Mouse (Mus musculus) liver, adult 2 months (tissue): ENCODE measurements around the gene Eif1ad. TPM values are rescaled to one million over a fixed set of nuclear protein-coding genes. Genes with fewer than 3 reads are reported as not detected.

ENCODE experiments used
- DNase-seq: peaks from one replicate; pipeline ENCODE4 v3.0.0-alpha.2; 2011; ENCODE audit warnings: low read depth, low spot score; ENCODE audit errors: extremely low read depth
- H3K27ac ChIP-seq: fragments of 200-500 bp; replicated peaks from 2 replicates; pipeline ENCODE4 v1.5.1; 2012; ENCODE audit warnings: low read depth, mild to moderate bottlenecking, control low read depth, inconsistent platforms, low read length; ENCODE audit not compliant: insufficient read depth
- H3K27me3 ChIP-seq: fragments of 200-500 bp; 2 replicates; pipeline ENCODE4 v1.6.1; 2012; ENCODE audit warnings: mild to moderate bottlenecking, moderate library complexity, low read length, inconsistent platforms; ENCODE audit not compliant: control insufficient read depth, insufficient read depth
- H3K36me3 ChIP-seq: fragments of 200-500 bp; 2 replicates; pipeline ENCODE4 v1.6.1; 2012; ENCODE audit warnings: low read length, inconsistent platforms; ENCODE audit not compliant: control insufficient read depth, insufficient read depth
- H3K4me1 ChIP-seq: fragments of 200-500 bp; 2 replicates; pipeline ENCODE4 v1.6.1; 2011; ENCODE audit warnings: low read length; ENCODE audit not compliant: control insufficient read depth, insufficient read depth
- H3K4me3 ChIP-seq: fragments of 200-500 bp; 2 replicates; pipeline ENCODE4 v1.5.1; 2011; ENCODE audit warnings: low read depth, mild to moderate bottlenecking, control low read depth, low read length, moderate library complexity; ENCODE audit not compliant: insufficient read depth
- H3K79me2 ChIP-seq: fragments of 200-500 bp; 2 replicates; pipeline ENCODE4 v1.6.1; 2012; ENCODE audit warnings: inconsistent platforms, mild to moderate bottlenecking, low read length, moderate library complexity; ENCODE audit not compliant: control insufficient read depth, insufficient read depth
- H3K9ac ChIP-seq: fragments of 200-500 bp; 2 replicates; pipeline ENCODE4 v1.6.1; 2012; ENCODE audit warnings: low read depth, mild to moderate bottlenecking, control low read depth, inconsistent platforms, low read length
- CTCF ChIP-seq: fragments of 200-500 bp; IDR thresholded peaks from 2 replicates; pipeline ENCODE4 v1.5.1; 2011; ENCODE audit warnings: low read depth, low read length, control low read depth
- POLR2A ChIP-seq: fragments of 200-500 bp; IDR thresholded peaks from 2 replicates; pipeline ENCODE4 v1.6.1; 2011; ENCODE audit warnings: low read length, control low read depth; ENCODE audit not compliant: insufficient read depth; ENCODE audit errors: extremely low read depth
- WGBS: fragments of 180-500 bp; shearing (Covaris S2); methylation state at CpG from one replicate; pipeline ENCODE4 v1.1.7; 2018; 5-methylcytosine and 5-hydroxymethylcytosine counted together
- polyA plus RNA-seq: library from polyadenylated mRNA; depleted of rRNA; stranded (reverse); fragments of >200 nt; gene quantifications from 2 replicates; pipeline ENCODE4 v1.2.3, GENCODE M21; 2012
- total RNA-seq: library from RNA; depleted of rRNA; stranded (reverse); fragments of >200 nt; gene quantifications from 2 replicates; pipeline ENCODE4 v1.2.3, GENCODE M21; 2014

Gene Eif1ad
- total and polyA plus RNA-seq, 2 experiments, result 12.7 to 25.9 TPM

- H3K4me3 ChIP-seq, result no peak overlapping the region
- H3K79me2 ChIP-seq, result peaks cover 15% of the 10 kb centered on the region
- TF ChIP-seq POLR2A, result no peak
- no peak for TF ChIP-seq CTCF
- H3K27me3 ChIP-seq, result no peaks in the 10 kb centered on the region
- peaks cover 25% of the 10 kb centered on the region for H3K36me3 ChIP-seq
- H3K4me1 ChIP-seq, result peaks cover 10% of the 10 kb centered on the region
- 95% methylated on average over 12 of the region's 12 CpGs for WGBS
- no peak overlapping the region for H3K27ac ChIP-seq
- H3K9ac ChIP-seq, result no peak overlapping the region
- no peak for DNase-seq
Measured at GRCm38 (mm10) chr19:5383326-5383725, 16.8 kb downstream of the Eif1ad start.

GRCm38 (mm10) chr19:5384715-5385114 is 18.2 kb downstream of the Eif1ad start:
- H3K4me3 ChIP-seq, result no peak overlapping the region
- TF ChIP-seq POLR2A (no peak), CTCF (no peak)
- 93% methylated on average over 8 of the region's 8 CpGs for WGBS
- H3K9ac ChIP-seq, result no peak overlapping the region
- H3K27ac ChIP-seq, result no peak overlapping the region
- peaks cover 14% of the 10 kb centered on the region for H3K36me3 ChIP-seq
- peaks cover 16% of the 10 kb centered on the region for H3K79me2 ChIP-seq
- H3K27me3 ChIP-seq, result no peaks in the 10 kb centered on the region
- no peak for DNase-seq
- peaks cover 10% of the 10 kb centered on the region for H3K4me1 ChIP-seq

GRCm38 (mm10) chr19:5388011-5388441 is 21.5 kb downstream of the Eif1ad start:
- H3K4me3 ChIP-seq, result peak overlapping the region; percentile 86
- H3K4me1 ChIP-seq, result peaks cover 10% of the 10 kb centered on the region
- TF ChIP-seq CTCF, result no peak
- no peak for TF ChIP-seq POLR2A
- no peaks in the 10 kb centered on the region for H3K36me3 ChIP-seq
- DNase-seq, result no peak
- peak overlapping the region; percentile 54; the same call in 1 of the 2 replicates for H3K27ac ChIP-seq
- WGBS, result under 1% methylated on average over 38 of the region's 43 CpGs
- no peaks in the 10 kb centered on the region for H3K27me3 ChIP-seq
- peaks cover 16% of the 10 kb centered on the region for H3K79me2 ChIP-seq
- peak overlapping the region; percentile 91 for H3K9ac ChIP-seq

GRCm38 (mm10) chr19:5388588-5389242 is 22.2 kb downstream of the Eif1ad start, which contains the start of gene Sart1:
TSS of gene Sart1 (minus strand) at chr19:5388703.
- peak within 1 kb of the TSS; percentile 64 for H3K27ac ChIP-seq
- no peak for TF ChIP-seq CTCF
- TF ChIP-seq POLR2A, result peak; percentile 72
- whole genome bisulfite sequencing, result under 1% methylated on average over 43 of the region's 43 CpGs
- H3K9ac ChIP-seq, result peak within 1 kb of the TSS; percentile 91
- H3K4me1 ChIP-seq, result peaks cover 10% of the 10 kb centered on the region
- H3K27me3 ChIP-seq, result no peaks in the 10 kb centered on the region
- peak; percentile 87 for DNase-seq
- H3K4me3 ChIP-seq, result peak within 1 kb of the TSS; percentile 86
- H3K79me2 ChIP-seq, result peaks cover 16% of the 10 kb centered on the region
- H3K36me3 ChIP-seq, result no peaks in the 10 kb centered on the region

- peak overlapping the region; percentile 47 for H3K4me3 ChIP-seq
- peak overlapping the region; percentile 61 for H3K9ac ChIP-seq
- no peak for TF ChIP-seq CTCF
- TF ChIP-seq POLR2A, result 0 out of 2 replicates have a peak, but pooled peaks have one; percentile 11
- peak overlapping the region; percentile 35 for H3K27ac ChIP-seq
- H3K79me2 ChIP-seq, result peaks cover 16% of the 10 kb centered on the region
- H3K4me1 ChIP-seq, result peaks cover 10% of the 10 kb centered on the region
- 3% methylated on average over 12 of the region's 12 CpGs for WGBS
- H3K27me3 ChIP-seq, result no peaks in the 10 kb centered on the region
- no peaks in the 10 kb centered on the region for H3K36me3 ChIP-seq
- peak; percentile 59 for DNase-seq
Measured at GRCm38 (mm10) chr19:5389647-5390046, 23.1 kb downstream of the Eif1ad start.

- no peak overlapping the region for H3K9ac ChIP-seq
- no peak overlapping the region for H3K4me3 ChIP-seq
- no peak for DNase-seq
- TF ChIP-seq POLR2A (no peak), CTCF (no peak)
- no peaks in the 10 kb centered on the region for H3K36me3 ChIP-seq
- H3K79me2 ChIP-seq, result peaks cover 16% of the 10 kb centered on the region
- H3K4me1 ChIP-seq, result peaks cover 10% of the 10 kb centered on the region
- 79% methylated on average over 8 of the region's 8 CpGs for WGBS
- H3K27ac ChIP-seq, result no peak overlapping the region
- no peaks in the 10 kb centered on the region for H3K27me3 ChIP-seq
Measured at GRCm38 (mm10) chr19:5390416-5390815, 23.9 kb downstream of the Eif1ad start.
